In genomic region chr4:147498772-147499613, GRCm38 (mm10) we compare ENCODE assay signal across 9 mouse cellular contexts. TPM values are rescaled to one million over a fixed set of nuclear protein-coding genes. Genes with fewer than 3 reads are reported as not detected.
DNase-seq lines count a peak whose midpoint lies in the region; ATAC-seq lines count a peak whose summit lies in the region.
"Not testable (repeated sequence)": the region's sequence is repeated elsewhere in the genome, so short reads cannot be mapped to it uniquely, and the experiment has no call there.
"Had no signal": no experiment of that assay in that cellular context is flagged by ENCODE, and none has a peak within 500 bp of the region (broad histone marks: within the 10 kb centered on the region; RNA-seq: fewer than 3 reads in every experiment).

No protein-coding gene starts in this region.

- not testable (repeated sequence) for H3K27ac ChIP-seq in forebrain, embryonic 11.5 days (ENCODE audit: low read depth, low read length); heart, embryonic 12.5 days (ENCODE audit: poor library complexity, severe bottlenecking); limb, embryonic 11.5 days (replicated peaks; ENCODE audit: low read depth, low read length); liver, embryonic 11.5 days (ENCODE audit: low read depth, low read length)

- not testable (repeated sequence) for H3K36me3 ChIP-seq in forebrain, embryonic 11.5 days (ENCODE audit: control insufficient read depth, insufficient read depth, low read length); heart, embryonic 12.5 days; limb, embryonic 11.5 days (ENCODE audit: control insufficient read depth, insufficient read depth, low read length); liver, embryonic 11.5 days (ENCODE audit: control insufficient read depth, insufficient read depth, low read length)

- not testable (repeated sequence) for H3K4me1 ChIP-seq in forebrain, embryonic 11.5 days (replicated peaks; ENCODE audit: control insufficient read depth, insufficient read depth, low read length); heart, embryonic 12.5 days (replicated peaks); limb, embryonic 11.5 days (ENCODE audit: control insufficient read depth, insufficient read depth, low read length); liver, embryonic 11.5 days (replicated peaks; ENCODE audit: control insufficient read depth, insufficient read depth, low read length)

- DNase-seq in R1 (ENCODE audit: low read depth, low spot score) = peak; percentile 41
- not testable (repeated sequence) for DNase-seq in forebrain, embryonic 11.5 days (ENCODE audit: low spot score); limb, embryonic 11.5 days (ENCODE audit: low spot score); liver, embryonic 11.5 days (ENCODE audit: low spot score)
- DNase-seq in thymus, postnatal 0 days (ENCODE audit: low spot score) = peak; percentile 2

- ATAC-seq in forebrain, embryonic 11.5 days (replicated peaks; ENCODE audit: low FRiP score) = peak; percentile 53; the same call in 1 of the 2 replicates
- peak; percentile 39; the same call in 1 of the 2 replicates for ATAC-seq in heart, embryonic 12.5 days (ENCODE audit: insufficient number of reproducible peaks, low FRiP score)
- ATAC-seq in inflammation-experienced regulatory T-cells, adult 6 months = peak; percentile 21
- ATAC-seq in limb, embryonic 11.5 days (ENCODE audit: insufficient number of reproducible peaks, low FRiP score, low TSS enrichment, low read depth) = peak; percentile 68
- peak; percentile 66 for ATAC-seq in liver, embryonic 11.5 days (replicated peaks; ENCODE audit: low FRiP score)

- not testable (repeated sequence) for H3K9ac ChIP-seq in forebrain, embryonic 11.5 days (ENCODE audit: low read length); heart, embryonic 12.5 days; limb, embryonic 11.5 days (ENCODE audit: low read length); liver, embryonic 11.5 days (ENCODE audit: low read depth, low read length)

- not testable (repeated sequence) for H3K9me3 ChIP-seq in forebrain, embryonic 11.5 days (ENCODE audit: control insufficient read depth, low read length); heart, embryonic 12.5 days (replicated peaks); limb, embryonic 11.5 days (ENCODE audit: control insufficient read depth, low read length); liver, embryonic 11.5 days (ENCODE audit: control insufficient read depth, low read length)

- 89% methylated on average over 5 of the region's 5 CpGs for WGBS in forebrain, embryonic 11.5 days
- 84% methylated on average over 5 of the region's 5 CpGs for WGBS in heart, embryonic 12.5 days
- WGBS in limb, embryonic 11.5 days = 88% methylated on average over 5 of the region's 5 CpGs
- 86% methylated on average over 5 of the region's 5 CpGs for WGBS in liver, embryonic 11.5 days

- not testable (repeated sequence) for H3K4me2 ChIP-seq in forebrain, embryonic 11.5 days (ENCODE audit: low read depth, low read length, severe bottlenecking); heart, embryonic 12.5 days; limb, embryonic 11.5 days (ENCODE audit: low read depth, severe bottlenecking); liver, embryonic 11.5 days

- not testable (repeated sequence) for H3K27me3 ChIP-seq in forebrain, embryonic 11.5 days (ENCODE audit: control insufficient read depth, insufficient read depth, low read length); heart, embryonic 12.5 days (replicated peaks); limb, embryonic 11.5 days (ENCODE audit: control insufficient read depth, insufficient read depth, low read length); liver, embryonic 11.5 days (replicated peaks; ENCODE audit: control insufficient read depth, insufficient read depth, low read length)

- H3K4me3 ChIP-seq in forebrain, embryonic 11.5 days (ENCODE audit: low read depth, low read length); heart, embryonic 12.5 days; limb, embryonic 11.5 days (ENCODE audit: low read depth, low read length); liver, embryonic 11.5 days (ENCODE audit: low read depth, low read length): not testable (repeated sequence)

RNA-seq across cellular contexts. Expression of gene Zfp982, which starts 6.8 kb away (rescaled TPM):
- 8.7 and 10.6 TPM in 2 replicates for polyA plus RNA-seq in forebrain, embryonic 11.5 days (2014; fragmentation: Nextera tagmentation; extraction: Ambion mirVana)
- polyA plus RNA-seq in heart, embryonic 12.5 days (2016; fragmentation: Nextera tagmentation; extraction: Ambion mirVana) = 10.0 and 11.7 TPM in 2 replicates
- under 1 TPM in 1 of 3 experiments, not detected in 2; 0.42 TPM for polyA plus RNA-seq in inflammation-experienced regulatory T-cells, adult 6 months (2017; shearing (Covaris generic))
- polyA plus RNA-seq in limb, embryonic 11.5 days (2014; fragmentation: Nextera tagmentation; extraction: Ambion mirVana) = 8.2 and 13.3 TPM in 2 replicates
- 8.8 and 9.0 TPM in 2 replicates for polyA plus RNA-seq in liver, embryonic 11.5 days (2014; fragmentation: Nextera tagmentation; extraction: Ambion mirVana)
- polyA plus RNA-seq in thymus, postnatal 0 days (2015; fragmentation: Nextera tagmentation; extraction: Ambion mirVana) = 2.3 and 2.5 TPM in 2 replicates

RNA-seq across cellular contexts. Expression of gene Gm16503, which starts 41.0 kb away (rescaled TPM):
- polyA plus RNA-seq in forebrain, embryonic 11.5 days (2014; fragmentation: Nextera tagmentation; extraction: Ambion mirVana) = 0.29 and 0.41 TPM in 2 replicates
- polyA plus RNA-seq in heart, embryonic 12.5 days (2016; fragmentation: Nextera tagmentation; extraction: Ambion mirVana) = 0.36 and 0.50 TPM in 2 replicates
- under 1 TPM in 2 of 3 experiments, not detected in 1; 0.14 to 0.27 TPM for polyA plus RNA-seq in inflammation-experienced regulatory T-cells, adult 6 months (2017; shearing (Covaris generic))
- 0.39 and 0.47 TPM in 2 replicates for polyA plus RNA-seq in limb, embryonic 11.5 days (2014; fragmentation: Nextera tagmentation; extraction: Ambion mirVana)
- 0.21 TPM in 2 replicates for polyA plus RNA-seq in liver, embryonic 11.5 days (2014; fragmentation: Nextera tagmentation; extraction: Ambion mirVana)
- polyA plus RNA-seq in thymus, postnatal 0 days (2015; fragmentation: Nextera tagmentation; extraction: Ambion mirVana) = 0.06 and 0.14 TPM in 2 replicates
- polyA plus RNA-seq: heart, adult 2 months had no signal

RNA-seq across cellular contexts. Expression of gene Zfp985, which starts 54.1 kb away (rescaled TPM):
- polyA plus RNA-seq in forebrain, embryonic 11.5 days (2014; fragmentation: Nextera tagmentation; extraction: Ambion mirVana) = not detected in 2 replicates
- polyA plus RNA-seq in heart, embryonic 12.5 days (2016; fragmentation: Nextera tagmentation; extraction: Ambion mirVana) = 0.22 TPM in 1 of 2 replicates, not detected in the other
- polyA plus RNA-seq in inflammation-experienced regulatory T-cells, adult 6 months (2017; shearing (Covaris generic)) = 1 to 10 TPM; 1.5 to 4.5 (median 2.3) TPM
- 0.07 and 0.09 TPM in 2 replicates for polyA plus RNA-seq in limb, embryonic 11.5 days (2014; fragmentation: Nextera tagmentation; extraction: Ambion mirVana)
- 0.38 and 0.47 TPM in 2 replicates for polyA plus RNA-seq in liver, embryonic 11.5 days (2014; fragmentation: Nextera tagmentation; extraction: Ambion mirVana)
- 0.76 and 0.85 TPM in 2 replicates for polyA plus RNA-seq in thymus, postnatal 0 days (2015; fragmentation: Nextera tagmentation; extraction: Ambion mirVana)
- polyA plus RNA-seq: forebrain, embryonic 16.5 days had no signal
